Mouse (Mus musculus) hindbrain, embryonic 15.5 days (tissue): Measurements from ENCODE around the gene Tspan5. TPM values are rescaled to one million over a fixed set of nuclear protein-coding genes. Genes with fewer than 3 reads are reported as not detected.

ENCODE experiments used
- ATAC-seq: fragments of 200-750 bp; cut with Nextera tagmentation; 2 replicates; pipeline ENCODE4 v1.8.0; 2017; ENCODE audit warnings: low read depth, moderate number of reproducible peaks, moderate TSS enrichment; ENCODE audit not compliant: low FRiP score
- H3K27ac ChIP-seq: fragments of 300-500 bp; sonication (generic); replicated peaks from 2 replicates; pipeline ENCODE4 v1.5.1; 2015; ENCODE audit warnings: mild to moderate bottlenecking, inconsistent platforms
- H3K27me3 ChIP-seq: fragments of 300-500 bp; sonication (generic); 2 replicates; pipeline ENCODE4 v1.6.1; 2015; ENCODE audit warnings: control low read depth, inconsistent platforms
- H3K36me3 ChIP-seq: fragments of 300-500 bp; sonication (generic); 2 replicates; pipeline ENCODE4 v1.6.1; 2015; ENCODE audit warnings: control low read depth, inconsistent platforms
- H3K4me1 ChIP-seq: fragments of 300-500 bp; sonication (generic); replicated peaks from 2 replicates; pipeline ENCODE4 v1.6.1; 2015; ENCODE audit warnings: control low read depth, inconsistent platforms
- H3K4me2 ChIP-seq: fragments of 300-500 bp; sonication (generic); 2 replicates; pipeline ENCODE4 v1.6.1; 2015; ENCODE audit warnings: moderate library complexity, mild to moderate bottlenecking, inconsistent platforms
- H3K4me3 ChIP-seq: fragments of 300-500 bp; sonication (generic); 2 replicates; pipeline ENCODE4 v1.5.1; 2015; ENCODE audit warnings: mild to moderate bottlenecking, inconsistent platforms
- H3K9ac ChIP-seq: fragments of 300-500 bp; sonication (generic); 2 replicates; pipeline ENCODE4 v1.6.1; 2015; ENCODE audit warnings: inconsistent platforms
- H3K9me3 ChIP-seq: fragments of 300-500 bp; sonication (generic); 2 replicates; pipeline ENCODE4 v1.6.1; 2016; ENCODE audit warnings: control low read depth, inconsistent platforms
- WGBS: fragments of 180-500 bp; shearing (Covaris S2); methylation state at CpG from one replicate; pipeline ENCODE4 v1.1.7; 2015; 5-methylcytosine and 5-hydroxymethylcytosine counted together
- polyA plus RNA-seq: library from polyadenylated mRNA; unstranded; fragments of >200 nt; fragmentation: Nextera tagmentation; extraction: Ambion mirVana; gene quantifications from 2 replicates; pipeline ENCODE4 v1.2.1, GENCODE M21; 2015

Gene Tspan5
- polyA plus RNA-seq, 1 experiment from 2014 or later = 104 TPM

GRCm38 (mm10) chr3:138745596-138745995 lies 3.6 kb downstream of the Tspan5 start:
- H3K36me3 ChIP-seq = no peaks in the 10 kb centered on the region
- peak overlapping the region; percentile 87 for H3K4me2 ChIP-seq
- H3K27ac ChIP-seq = no peak overlapping the region
- no peaks in the 10 kb centered on the region for H3K27me3 ChIP-seq
- ATAC-seq = no peak
- no peaks in the 10 kb centered on the region for H3K9me3 ChIP-seq
- 0 out of 2 replicates have a peak overlapping the region, but pooled peaks have one; percentile 88 for H3K9ac ChIP-seq
- H3K4me3 ChIP-seq = peak overlapping the region; percentile 92; the same call in 1 of the 2 replicates
- 71% methylated on average over 4 of the region's 4 CpGs for WGBS
- peaks cover 44% of the 10 kb centered on the region for H3K4me1 ChIP-seq

- no peak for ATAC-seq
- no peaks in the 10 kb centered on the region for H3K36me3 ChIP-seq
- no peak overlapping the region for H3K4me2 ChIP-seq
- H3K4me1 ChIP-seq = peaks cover 39% of the 10 kb centered on the region
- WGBS = 89% methylated on average over 8 of the region's 8 CpGs
- H3K9me3 ChIP-seq = no peaks in the 10 kb centered on the region
- H3K27ac ChIP-seq = no peak overlapping the region
- no peaks in the 10 kb centered on the region for H3K27me3 ChIP-seq
- no peak overlapping the region for H3K4me3 ChIP-seq
- H3K9ac ChIP-seq = no peak overlapping the region
These were observed 4.6 kb downstream of the Tspan5 start for GRCm38 (mm10) chr3:138746556-138746955.

GRCm38 (mm10) chr3:138747035-138747434 lies 5.0 kb downstream of the Tspan5 start:
- Histone ChIP-seq H3K27me3 (no peaks in the 10 kb centered on the region), H3K36me3 (no peaks in the 10 kb centered on the region), H3K27ac (no peak overlapping the region), H3K4me2 (no peak overlapping the region), H3K4me3 (no peak overlapping the region), H3K4me1 (peaks cover 37% of the 10 kb centered on the region), H3K9me3 (no peaks in the 10 kb centered on the region), H3K9ac (no peak overlapping the region)
- no peak for ATAC-seq
- 79% methylated on average over 5 of the region's 5 CpGs for WGBS

GRCm38 (mm10) chr3:138747985-138748384 lies 6.0 kb downstream of the Tspan5 start:
- Histone ChIP-seq H3K27ac (no peak overlapping the region), H3K27me3 (no peaks in the 10 kb centered on the region), H3K4me2 (no peak overlapping the region), H3K9me3 (no peaks in the 10 kb centered on the region), H3K4me1 (peaks cover 41% of the 10 kb centered on the region), H3K36me3 (no peaks in the 10 kb centered on the region), H3K9ac (no peak overlapping the region), H3K4me3 (no peak overlapping the region)
- ATAC-seq = no peak
- WGBS = 95% methylated on average over 5 of the region's 5 CpGs

GRCm38 (mm10) chr3:138749645-138750044 lies 7.7 kb downstream of the Tspan5 start:
- no peak for ATAC-seq
- H3K27me3 ChIP-seq = no peaks in the 10 kb centered on the region
- peaks cover 44% of the 10 kb centered on the region for H3K4me1 ChIP-seq

GRCm38 (mm10) chr3:138751328-138751727 lies 9.3 kb downstream of the Tspan5 start:
- ATAC-seq = no peak

More at GRCm38 (mm10) chr3:138749645-138750044, 7.7 kb downstream of the Tspan5 start:
- 83% methylated on average over 9 of the region's 9 CpGs for WGBS
- Histone ChIP-seq H3K9me3 (no peaks in the 10 kb centered on the region), H3K4me2 (no peak overlapping the region), H3K4me3 (no peak overlapping the region), H3K9ac (no peak overlapping the region), H3K36me3 (no peaks in the 10 kb centered on the region), H3K27ac (no peak overlapping the region)

GRCm38 (mm10) chr3:138752056-138752455 lies 10.1 kb downstream of the Tspan5 start:
- ATAC-seq = peak; percentile 32; the same call in 1 of the 2 replicates
- Histone ChIP-seq H3K4me1 (peaks cover 21% of the 10 kb centered on the region), H3K9me3 (no peaks in the 10 kb centered on the region), H3K9ac (no peak overlapping the region), H3K27me3 (no peaks in the 10 kb centered on the region), H3K4me3 (no peak overlapping the region), H3K4me2 (no peak overlapping the region), H3K27ac (no peak overlapping the region), H3K36me3 (no peaks in the 10 kb centered on the region)
- 77% methylated on average over 5 of the region's 5 CpGs for WGBS

More at GRCm38 (mm10) chr3:138751328-138751727, 9.3 kb downstream of the Tspan5 start:
- Histone ChIP-seq H3K9ac (no peak overlapping the region), H3K27me3 (no peaks in the 10 kb centered on the region), H3K4me1 (peaks cover 27% of the 10 kb centered on the region), H3K4me3 (no peak overlapping the region), H3K27ac (no peak overlapping the region), H3K36me3 (no peaks in the 10 kb centered on the region), H3K9me3 (no peaks in the 10 kb centered on the region), H3K4me2 (no peak overlapping the region)
- WGBS = 84% methylated on average over 5 of the region's 5 CpGs

- H3K4me2 ChIP-seq = 0 out of 2 replicates have a peak overlapping the region, but pooled peaks have one; percentile 11
- no peaks in the 10 kb centered on the region for H3K9me3 ChIP-seq
- 51% methylated on average over 3 of the region's 3 CpGs for WGBS
- H3K27ac ChIP-seq = no peak overlapping the region
- H3K4me3 ChIP-seq = no peak overlapping the region
- ATAC-seq = no peak
- H3K4me1 ChIP-seq = peaks cover 21% of the 10 kb centered on the region
- H3K36me3 ChIP-seq = no peaks in the 10 kb centered on the region
- no peaks in the 10 kb centered on the region for H3K27me3 ChIP-seq
- no peak overlapping the region for H3K9ac ChIP-seq
These were observed 10.8 kb downstream of the Tspan5 start for GRCm38 (mm10) chr3:138752769-138753168.

GRCm38 (mm10) chr3:138753182-138753885 lies 11.3 kb downstream of the Tspan5 start:
- Histone ChIP-seq H3K27ac (no peak overlapping the region), H3K4me3 (no peak overlapping the region), H3K27me3 (no peaks in the 10 kb centered on the region), H3K36me3 (no peaks in the 10 kb centered on the region), H3K4me2 (0 out of 2 replicates have a peak overlapping the region, but pooled peaks have one; percentile 11), H3K9me3 (no peaks in the 10 kb centered on the region), H3K4me1 (peaks cover 21% of the 10 kb centered on the region), H3K9ac (0 out of 2 replicates have a peak overlapping the region, but pooled peaks have one; percentile 29)
- no peak for ATAC-seq
- WGBS = 29% methylated on average over 12 of the region's 12 CpGs

- Histone ChIP-seq H3K4me2 (no peak overlapping the region), H3K9me3 (no peaks in the 10 kb centered on the region), H3K27ac (no peak overlapping the region), H3K4me3 (no peak overlapping the region), H3K36me3 (no peaks in the 10 kb centered on the region), H3K4me1 (peaks cover 29% of the 10 kb centered on the region), H3K27me3 (no peaks in the 10 kb centered on the region), H3K9ac (no peak overlapping the region)
- WGBS = 42% methylated on average over 5 of the region's 5 CpGs
- no peak for ATAC-seq
These were observed 12.3 kb downstream of the Tspan5 start for GRCm38 (mm10) chr3:138754328-138754727.

GRCm38 (mm10) chr3:138757283-138757682 lies 15.3 kb downstream of the Tspan5 start:
- Histone ChIP-seq H3K4me3 (no peak overlapping the region), H3K4me2 (no peak overlapping the region), H3K27ac (no peak overlapping the region), H3K27me3 (no peaks in the 10 kb centered on the region), H3K4me1 (peaks cover 48% of the 10 kb centered on the region), H3K9ac (no peak overlapping the region), H3K9me3 (no peaks in the 10 kb centered on the region), H3K36me3 (no peaks in the 10 kb centered on the region)
- whole genome bisulfite sequencing = 99% methylated on average over 2 of the region's 2 CpGs
- ATAC-seq = no peak

GRCm38 (mm10) chr3:138759968-138760684 lies 18.1 kb downstream of the Tspan5 start:
- ATAC-seq = no peak
- no peak overlapping the region for H3K4me3 ChIP-seq
- 60% methylated on average over 9 of the region's 9 CpGs for WGBS
- H3K27me3 ChIP-seq = no peaks in the 10 kb centered on the region
- 0 out of 2 replicates have a peak overlapping the region, but pooled peaks have one; percentile 14 for H3K27ac ChIP-seq
- no peak overlapping the region for H3K4me2 ChIP-seq
- H3K4me1 ChIP-seq = peaks cover 30% of the 10 kb centered on the region
- H3K9ac ChIP-seq = no peak overlapping the region
- H3K9me3 ChIP-seq = no peaks in the 10 kb centered on the region
- no peaks in the 10 kb centered on the region for H3K36me3 ChIP-seq
